25 mouse cellular contexts compared by ENCODE assay signal in genomic region chr9:8114516-8114915, GRCm38 (mm10). TPM values are rescaled to one million over a fixed set of nuclear protein-coding genes. Genes with fewer than 3 reads are reported as not detected.
DNase-seq lines count a peak whose midpoint lies in the region; ATAC-seq and TF ChIP-seq lines count a peak whose summit lies in the region.
"Had no signal": no experiment of that assay in that cellular context is flagged by ENCODE, and none has a peak within 500 bp of the region (broad histone marks: within the 10 kb centered on the region; RNA-seq: fewer than 3 reads in every experiment).

No protein-coding gene starts in this region.

- H3K27ac ChIP-seq in heart, embryonic 11.5 days (ENCODE audit: low read depth, low read length): no peak overlapping the region
- no peak overlapping the region for H3K27ac ChIP-seq in liver, embryonic 12.5 days
- no peak overlapping the region for H3K27ac ChIP-seq in liver, embryonic 15.5 days (replicated peaks)
- H3K27ac ChIP-seq: embryonic facial prominence, embryonic 12.5 days; embryonic facial prominence, embryonic 15.5 days; heart, embryonic 10.5 days; heart, embryonic 15.5 days; hindbrain, embryonic 14.5 days; hindbrain, postnatal 0 days had no signal

- no peak overlapping the region for H3K4me3 ChIP-seq in heart, embryonic 11.5 days (ENCODE audit: low read depth, low read length)
- no peak overlapping the region for H3K4me3 ChIP-seq in liver, embryonic 12.5 days
- H3K4me3 ChIP-seq in liver, embryonic 15.5 days (replicated peaks): no peak overlapping the region
- no peak overlapping the region for H3K4me3 ChIP-seq in lung, adult 2 months (replicated peaks; ENCODE audit: extremely low read depth, low read depth, low read length)
- H3K4me3 ChIP-seq: embryonic facial prominence, embryonic 12.5 days; embryonic facial prominence, embryonic 15.5 days; heart, embryonic 10.5 days; heart, embryonic 15.5 days had no signal

- no peak overlapping the region for H3K4me2 ChIP-seq in heart, embryonic 11.5 days
- no peak overlapping the region for H3K4me2 ChIP-seq in liver, embryonic 12.5 days
- no peak overlapping the region for H3K4me2 ChIP-seq in liver, embryonic 15.5 days
- H3K4me2 ChIP-seq: embryonic facial prominence, embryonic 12.5 days; embryonic facial prominence, embryonic 15.5 days; heart, embryonic 15.5 days; hindbrain, embryonic 14.5 days had no signal

- H3K36me3 ChIP-seq in heart, embryonic 11.5 days (ENCODE audit: control insufficient read depth, insufficient read depth, low read length): 0 out of 2 replicates have a peak, but pooled peaks cover 4% of the 10 kb centered on the region
- peaks cover 2% of the 10 kb centered on the region; the same call in 1 of the 2 replicates for H3K36me3 ChIP-seq in liver, embryonic 12.5 days
- no peaks in the 10 kb centered on the region for H3K36me3 ChIP-seq in liver, embryonic 15.5 days (replicated peaks)
- H3K36me3 ChIP-seq: embryonic facial prominence, embryonic 15.5 days had no signal

- DNase-seq in heart, adult 9 months (ENCODE audit: low spot score in 2 of 2): no peak
- no peak for DNase-seq in adrenal gland, adult 18-20 months (ENCODE audit: low spot score in 2 of 2)
- DNase-seq in lung, adult 2 months: no peak
- DNase-seq in testis, postnatal 14 days (ENCODE audit: low spot score): no peak
- DNase-seq: adrenal gland, postnatal 10 days; cerebellum, adult 11 months; cerebellum, adult 2 months; cerebellum, adult 9-11 months; cerebellum, postnatal 25 days; gastrocnemius, postnatal 25 days; heart, adult 18-20 months; heart, postnatal 14 days; heart, postnatal 4 days had no signal

- WGBS in heart, embryonic 11.5 days (ENCODE audit: insufficient replicate concordance): 66% methylated on average over 5 of the region's 5 CpGs
- WGBS in liver, embryonic 12.5 days (ENCODE audit: insufficient replicate concordance): 65% methylated on average over 5 of the region's 5 CpGs
- 57% methylated on average over 5 of the region's 5 CpGs for WGBS in liver, embryonic 15.5 days (ENCODE audit: insufficient replicate concordance)
- 96% methylated on average over 5 of the region's 5 CpGs for WGBS in lung, adult 2 months

- no peak overlapping the region for H3K9ac ChIP-seq in heart, embryonic 11.5 days (ENCODE audit: low read depth, low read length)
- no peak overlapping the region for H3K9ac ChIP-seq in liver, embryonic 12.5 days
- no peak overlapping the region for H3K9ac ChIP-seq in liver, embryonic 15.5 days
- H3K9ac ChIP-seq: embryonic facial prominence, embryonic 12.5 days; embryonic facial prominence, embryonic 15.5 days; heart, embryonic 15.5 days; hindbrain, embryonic 14.5 days had no signal

- TF ChIP-seq CTCF in lung, adult 2 months (IDR thresholded peaks at IDR 0.05; ENCODE audit: insufficient read depth, low read length): no peak

- H3K27me3 ChIP-seq in heart, embryonic 11.5 days (ENCODE audit: control insufficient read depth, insufficient read depth, low read length): no peaks in the 10 kb centered on the region
- no peaks in the 10 kb centered on the region for H3K27me3 ChIP-seq in liver, embryonic 12.5 days (replicated peaks)
- H3K27me3 ChIP-seq in liver, embryonic 15.5 days: no peaks in the 10 kb centered on the region
- H3K27me3 ChIP-seq: embryonic facial prominence, embryonic 12.5 days; embryonic facial prominence, embryonic 15.5 days; heart, embryonic 15.5 days had no signal

- H3K9me3 ChIP-seq in heart, embryonic 11.5 days (replicated peaks; ENCODE audit: control insufficient read depth, low read length): peaks cover 5% of the 10 kb centered on the region
- H3K9me3 ChIP-seq in liver, embryonic 12.5 days (replicated peaks): peaks cover 15% of the 10 kb centered on the region
- no peaks in the 10 kb centered on the region; the same call in 1 of the 2 replicates for H3K9me3 ChIP-seq in liver, embryonic 15.5 days (replicated peaks)
- H3K9me3 ChIP-seq: embryonic facial prominence, embryonic 12.5 days; embryonic facial prominence, embryonic 15.5 days had no signal

- ATAC-seq in heart, embryonic 11.5 days (replicated peaks; ENCODE audit: insufficient number of reproducible peaks, low FRiP score, low TSS enrichment): 0 out of 2 replicates have a peak, but pooled peaks have one; percentile 42
- peak; percentile 61 for ATAC-seq in liver, embryonic 12.5 days
- peak; percentile 52 for ATAC-seq in liver, embryonic 15.5 days (ENCODE audit: insufficient read depth)
- 0 out of 2 replicates have a peak, but pooled peaks have one; percentile 11 for ATAC-seq in megakaryocyte progenitor cell, adult 5-6 weeks (replicated peaks; ENCODE audit: poor library complexity)
- ATAC-seq: activated CD4-positive, CD25-positive, alpha-beta regulatory T cell, adult 4 months; forebrain, embryonic 14.5 days; hindbrain, postnatal 0 days had no signal

- TF ChIP-seq POLR2A in lung, adult 2 months (IDR thresholded peaks at IDR 0.05; ENCODE audit: borderline replicate concordance, extremely low read depth, low read depth, low read length): no peak

- no peaks in the 10 kb centered on the region for H3K4me1 ChIP-seq in heart, embryonic 11.5 days (ENCODE audit: control insufficient read depth, insufficient read depth, low read length)
- H3K4me1 ChIP-seq in liver, embryonic 12.5 days: no peaks in the 10 kb centered on the region
- no peaks in the 10 kb centered on the region for H3K4me1 ChIP-seq in liver, embryonic 15.5 days (replicated peaks)
- no peaks in the 10 kb centered on the region for H3K4me1 ChIP-seq in lung, adult 2 months (ENCODE audit: control insufficient read depth, insufficient read depth, low read length)
- H3K4me1 ChIP-seq: embryonic facial prominence, embryonic 12.5 days; embryonic facial prominence, embryonic 15.5 days; heart, embryonic 10.5 days; heart, embryonic 15.5 days had no signal

RNA-seq across cellular contexts. Expression of gene Cep126, which starts 19.6 kb away (rescaled TPM):
- polyA plus RNA-seq in heart, embryonic 11.5 days (2014; fragmentation: Nextera tagmentation; extraction: Ambion mirVana): 3.0 and 4.0 TPM in 2 replicates
- 0.33 and 0.38 TPM in 2 replicates for polyA plus RNA-seq in liver, embryonic 12.5 days (2016; fragmentation: Nextera tagmentation; extraction: Ambion mirVana)
- 0.06 TPM in 2 replicates for polyA plus RNA-seq in liver, embryonic 15.5 days (2015; fragmentation: Nextera tagmentation; extraction: Ambion mirVana)
- 2.1 TPM in 2 replicates for total RNA-seq in megakaryocyte progenitor cell, adult 5-6 weeks (2015)
- 0.37 and 0.61 TPM in 2 replicates for total RNA-seq in megakaryocyte progenitor cell, adult 5-6 weeks (2017)
- 1 to 10 TPM; 6.1 to 9.1 TPM for total RNA-seq in adrenal gland, adult 18-20 months (2021)
- polyA plus RNA-seq in lung, adult 2 months (2012; rRNA removed): 2.8 and 3.6 TPM in 2 replicates
- polyA plus RNA-seq: activated CD4-positive, CD25-positive, alpha-beta regulatory T cell, adult 4 months had no signal

Comparison
In these comparisons a context has a peak if more than half of its experiments do, and no peak if none do; other contexts are left out.
1. ATAC-seq: peak in every context shown above with its lines; median percentile 61 in liver, embryonic 12.5 days; 52 in liver, embryonic 15.5 days; 42 in heart, embryonic 11.5 days; 11 in megakaryocyte progenitor cell, adult 5-6 weeks.